Mouse (Mus musculus) MEL (cell line): ENCODE measurements around the gene Col23a1.

ENCODE experiments used
- CHD1 ChIP-seq: IDR thresholded peaks from 2 replicates; pipeline ENCODE4 v1.6.1; 2012; ENCODE audit warnings: low read depth, mild to moderate bottlenecking, inconsistent platforms, low read length, improper control_type of control experiment
- CHD2 ChIP-seq: IDR thresholded peaks from 2 replicates; pipeline ENCODE4 v1.6.1; 2011; ENCODE audit warnings: low read length, improper control_type of control experiment
- CTCF ChIP-seq, 3 experiments: IDR thresholded peaks in 2 of 3; conservative IDR thresholded peaks in 1 of 3; 2 replicates each; pipeline ENCODE4 v1.5.1; 2011 to 2012; ENCODE audit warnings: low read length in 3 of 3, low read depth in 2 of 3, mild to moderate bottlenecking in 2 of 3, improper control_type of control experiment in 1 of 3, inconsistent platforms in 1 of 3, mixed read lengths in 1 of 3, moderate library complexity in 1 of 3; ENCODE audit not compliant: control insufficient read depth in 1 of 3, insufficient read depth in 1 of 3, poor library complexity in 1 of 3, severe bottlenecking in 1 of 3
- E2F4 ChIP-seq: IDR thresholded peaks from 2 replicates; pipeline ENCODE4 v1.6.1; 2011; ENCODE audit warnings: low read depth, low read length, improper control_type of control experiment, borderline replicate concordance
- EP300 ChIP-seq, 2 experiments: IDR thresholded peaks; 2 replicates each; pipeline ENCODE4 v1.6.1; 2011; ENCODE audit warnings: improper control_type of control experiment in 2 of 2, low read length in 2 of 2, low read depth in 1 of 2, mild to moderate bottlenecking in 1 of 2
- ETS1 ChIP-seq: IDR thresholded peaks from 2 replicates; pipeline ENCODE4 v1.6.1; 2012; ENCODE audit warnings: low read depth, mild to moderate bottlenecking, inconsistent platforms, low read length, improper control_type of control experiment, moderate library complexity
- GATA1 ChIP-seq: IDR thresholded peaks from 2 replicates; pipeline ENCODE4 v1.6.1; 2011; ENCODE audit warnings: low read depth, low read length, improper control_type of control experiment
- MAFK ChIP-seq: IDR thresholded peaks from 2 replicates; pipeline ENCODE4 v1.6.1; 2011; ENCODE audit warnings: low read depth, mild to moderate bottlenecking, low read length, improper control_type of control experiment, borderline replicate concordance
- MYB ChIP-seq: IDR thresholded peaks from 2 replicates; pipeline ENCODE4 v1.6.1; 2011; ENCODE audit warnings: mild to moderate bottlenecking, low read depth, low read length, improper control_type of control experiment
- MYC ChIP-seq: IDR thresholded peaks from 2 replicates; pipeline ENCODE4 v1.6.1; 2011; ENCODE audit warnings: low read depth, mild to moderate bottlenecking, low read length, improper control_type of control experiment, moderate library complexity
- POLR2A ChIP-seq, 2 experiments: IDR thresholded peaks; 2 replicates each; pipeline ENCODE4 v1.6.1; 2011 to 2012; ENCODE audit warnings: low read length in 2 of 2, mild to moderate bottlenecking in 2 of 2, control low read depth in 1 of 2, improper control_type of control experiment in 1 of 2, low read depth in 1 of 2, moderate library complexity in 1 of 2; ENCODE audit not compliant: control insufficient read depth in 1 of 2, insufficient read depth in 1 of 2, poor library complexity in 1 of 2
- UBTF ChIP-seq: IDR thresholded peaks from 2 replicates; pipeline ENCODE4 v1.6.1; 2012; ENCODE audit warnings: low read depth, mild to moderate bottlenecking, inconsistent platforms, low read length, improper control_type of control experiment, moderate library complexity, borderline replicate concordance; ENCODE audit not compliant: insufficient read depth
- USF2 ChIP-seq, 2 experiments: IDR thresholded peaks; 2 replicates each; pipeline ENCODE4 v1.6.1; 2011 to 2012; ENCODE audit warnings: improper control_type of control experiment in 2 of 2, low read length in 2 of 2, borderline replicate concordance in 1 of 2, inconsistent platforms in 1 of 2, low read depth in 1 of 2, mild to moderate bottlenecking in 1 of 2; ENCODE audit not compliant: insufficient read depth in 1 of 2
- ZMIZ1 ChIP-seq: IDR thresholded peaks from 2 replicates; pipeline ENCODE4 v1.6.1; 2012; ENCODE audit warnings: low read depth, mild to moderate bottlenecking, inconsistent platforms, low read length, improper control_type of control experiment, moderate library complexity

- no peak for TF ChIP-seq EP300 (IDR thresholded peaks at IDR 0.05; ENCODE audit: low read depth in 1 of 2, low read length in 2 of 2)
- no peak for TF ChIP-seq CHD1
- TF ChIP-seq E2F4 = no peak
- TF ChIP-seq ZMIZ1 = no peak
- TF ChIP-seq MYC = no peak
- no peak for TF ChIP-seq POLR2A (IDR thresholded peaks at IDR 0.05; ENCODE audit: control insufficient read depth in 1 of 2, insufficient read depth in 1 of 2, low read depth in 1 of 2, low read length in 2 of 2, poor library complexity in 1 of 2)
- TF ChIP-seq MYB = no peak
- TF ChIP-seq CTCF (IDR thresholded peaks at IDR 0.05 in 2 of 3, conservative IDR thresholded peaks at IDR 0.05 in 1 of 3; ENCODE audit: control insufficient read depth in 1 of 3, insufficient read depth in 1 of 3, low read depth in 2 of 3, low read length in 3 of 3, poor library complexity in 1 of 3, severe bottlenecking in 1 of 3) = no peak
- TF ChIP-seq UBTF = no peak
- no peak for TF ChIP-seq USF2 (IDR thresholded peaks at IDR 0.05; ENCODE audit: borderline replicate concordance in 1 of 2, insufficient read depth in 1 of 2, low read depth in 1 of 2, low read length in 2 of 2)
- no peak for TF ChIP-seq ETS1
- no peak for TF ChIP-seq GATA1
- TF ChIP-seq MAFK = no peak
- no peak for TF ChIP-seq CHD2
These were observed 30.9 kb downstream of the Col23a1 start for GRCm38 (mm10) chr11:51320609-51321008.
